Mouse (Mus musculus) kidney, adult 11 months (tissue): ENCODE measurements at regions not wholly inside any gene's neighbourhood (a gene's known extent, or its start where the extent isn't known, plus 50 kb on each side); places are given as distances from the start of the nearest gene placed in this dataset.
"Not testable (repeated sequence)": the region's sequence is repeated elsewhere in the genome, so short reads cannot be mapped to it uniquely, and the experiment has no call there.

Experiments
- DNase-seq: peaks from one replicate; pipeline ENCODE4 v3.0.0; 2022

DNA sequence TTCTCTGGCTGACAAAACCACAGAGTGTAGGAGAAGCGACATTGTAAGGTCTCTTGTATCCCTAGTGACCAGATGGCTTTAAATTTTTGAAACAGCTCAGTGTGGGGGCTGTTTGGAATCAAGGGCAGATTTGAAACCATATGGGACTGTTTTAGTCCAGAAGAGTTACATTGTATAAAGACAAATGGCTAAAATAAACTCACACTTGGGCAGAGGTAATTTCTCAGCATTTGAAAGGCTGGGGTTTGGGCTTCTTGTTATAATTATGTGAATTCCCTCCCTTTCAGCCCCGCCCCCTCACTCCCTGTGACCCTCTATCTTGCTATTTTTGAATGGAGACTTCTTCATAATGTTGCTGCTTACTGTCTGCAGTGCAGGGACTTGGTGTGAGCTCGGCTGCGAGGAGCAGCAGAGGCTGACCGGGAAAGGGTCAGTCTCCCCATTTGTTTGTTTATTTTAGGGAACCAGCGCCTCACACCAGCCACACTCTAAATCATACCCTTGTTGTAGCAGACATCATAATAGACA, 344.0 kb upstream of the Nova1 start:
- no peak for DNase-seq

- no peak for DNase-seq
Observed at GRCm38 (mm10) chr12:47160626-47161025, 341.9 kb upstream of the Nova1 start.

- not testable (repeated sequence) for DNase-seq
Observed at GRCm38 (mm10) chr12:47155916-47156315, 337.2 kb upstream of the Nova1 start.

DNA sequence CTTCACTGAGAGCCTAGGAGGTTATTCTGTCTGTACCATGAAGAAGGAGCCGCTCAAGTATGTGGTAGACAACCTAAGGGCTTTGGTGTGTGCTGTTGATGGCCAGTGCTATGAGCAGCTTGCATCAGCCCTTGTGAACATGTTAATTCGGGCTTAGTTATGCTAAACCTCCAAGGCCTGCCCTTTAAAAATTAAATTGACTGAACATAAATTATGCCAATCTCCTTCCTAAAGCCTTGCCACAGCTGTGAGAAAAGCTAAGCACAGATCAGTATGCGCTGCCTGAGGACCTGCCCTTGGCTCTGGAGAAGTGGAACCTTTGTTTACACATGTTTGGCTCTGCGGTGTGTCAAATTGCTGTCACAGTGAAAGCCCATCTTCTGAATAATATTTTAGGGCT, 321.9 kb upstream of the Nova1 start:
- no peak for DNase-seq

DNA sequence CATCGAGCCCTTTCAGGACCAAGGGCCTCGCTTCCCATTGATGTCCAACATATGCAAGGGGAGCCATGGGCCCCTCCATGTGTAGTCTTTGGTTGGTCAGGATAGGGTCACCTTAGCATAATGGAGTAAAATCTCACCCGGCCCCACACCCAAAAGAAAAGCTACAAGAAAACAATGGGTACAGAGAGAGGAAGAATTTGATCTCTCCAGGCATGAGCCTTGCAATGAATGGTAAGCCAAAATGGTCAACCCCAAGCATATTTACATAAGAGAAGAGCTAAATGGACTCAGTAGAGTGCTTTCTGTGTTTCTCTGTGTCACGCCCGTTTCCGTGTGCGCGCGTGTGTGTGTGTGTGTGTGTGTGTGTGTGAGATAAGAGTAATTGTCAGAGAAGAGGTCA, 311.1 kb upstream of the Nova1 start:
- no peak for DNase-seq

DNA sequence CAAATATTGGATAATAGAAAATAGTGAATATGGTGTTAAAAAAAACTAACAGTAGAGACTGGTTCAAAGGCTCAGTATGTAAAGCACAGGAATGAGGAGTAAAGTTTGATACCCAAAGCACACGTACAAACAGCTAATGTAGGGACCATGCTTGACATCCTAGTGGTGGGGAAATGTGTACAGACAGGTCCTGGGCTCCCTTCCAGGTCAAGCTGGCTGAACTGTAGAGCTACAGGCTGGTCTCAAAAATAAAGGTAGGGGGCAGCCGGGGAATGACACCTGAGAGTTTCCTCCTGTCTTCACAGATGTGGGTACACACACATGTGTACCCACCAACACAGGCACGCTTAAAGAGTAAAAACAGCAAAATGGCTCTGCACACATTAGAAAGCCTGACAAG, 309.9 kb upstream of the Nova1 start:
- no peak for DNase-seq

DNA sequence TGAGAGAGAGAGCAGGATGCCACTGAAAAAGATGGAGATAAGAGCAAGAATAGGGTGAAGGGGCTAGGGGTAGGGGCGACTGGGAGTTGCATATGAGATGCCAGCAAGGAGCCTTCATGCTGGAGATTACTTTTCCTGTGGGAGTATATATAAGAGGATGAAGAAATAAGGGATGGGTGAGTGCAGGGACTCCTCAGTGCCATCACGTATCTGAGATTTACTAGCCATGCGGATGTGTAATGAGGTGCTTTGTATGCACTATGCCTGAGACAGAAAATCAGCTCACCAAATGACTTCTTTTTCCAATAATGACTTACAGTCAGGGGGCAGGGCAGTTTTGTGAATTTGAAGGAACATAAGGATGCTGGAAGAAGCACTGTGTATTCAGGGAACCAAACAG, 302.7 kb upstream of the Nova1 start:
- no peak for DNase-seq

- DNase-seq = no peak
Observed at GRCm38 (mm10) chr12:47117504-47117903, 298.8 kb upstream of the Nova1 start.

DNA sequence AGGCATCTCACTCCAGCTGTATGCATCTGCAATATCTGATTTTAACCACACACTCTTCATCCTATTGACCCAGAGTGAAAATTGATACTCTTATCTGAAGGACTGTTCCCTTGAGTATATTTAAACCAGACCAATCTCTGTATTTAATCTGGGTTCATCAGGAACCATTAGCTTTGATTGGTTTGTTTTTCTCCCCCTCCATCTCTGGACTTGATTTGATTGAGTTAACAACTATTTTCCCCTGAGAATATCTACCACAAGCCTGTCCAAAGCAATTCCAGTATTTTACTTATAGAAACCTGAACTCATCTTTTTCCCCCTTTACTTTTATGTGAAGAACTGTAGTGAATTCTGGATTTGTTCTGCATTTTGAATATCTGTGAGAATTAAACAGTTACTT, 270.5 kb upstream of the Nova1 start:
- no peak for DNase-seq

DNA sequence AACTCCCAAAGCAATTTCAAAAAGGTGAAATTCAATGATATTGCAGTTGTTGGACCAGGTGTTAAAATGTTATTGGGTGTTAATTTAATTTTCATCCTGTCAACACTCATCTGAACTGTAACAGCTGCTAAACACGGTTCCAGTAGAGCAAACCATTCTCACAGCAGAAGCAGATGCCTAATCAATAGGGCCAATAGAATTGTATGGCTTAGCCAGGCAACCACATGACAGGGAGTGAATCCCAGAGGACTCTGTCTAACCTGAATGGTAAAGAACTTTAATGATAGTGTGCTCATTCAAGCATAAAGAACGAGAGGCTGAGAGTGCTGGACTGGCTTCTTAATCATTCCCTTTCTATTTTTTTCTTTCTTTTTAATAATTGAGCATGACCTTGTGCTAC, 256.2 kb upstream of the Nova1 start:
- DNase-seq = no peak

DNA sequence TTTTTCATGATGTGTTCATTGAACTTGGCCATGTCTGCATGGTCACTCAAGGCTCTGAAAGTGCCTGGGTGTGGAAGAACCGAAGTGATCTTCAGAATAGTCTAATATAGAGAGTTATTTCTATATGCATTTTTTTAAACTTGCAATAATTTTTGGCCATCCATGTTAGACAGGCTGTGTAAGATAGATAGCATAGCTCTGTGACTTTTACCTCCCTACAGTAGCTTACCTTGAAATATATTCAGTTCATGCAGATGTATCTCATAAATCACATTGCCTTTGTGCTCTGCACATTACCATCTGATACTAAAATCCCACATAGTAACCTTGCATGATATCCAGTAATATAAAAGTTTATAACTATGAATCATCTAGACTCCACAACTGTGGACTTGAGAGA, 233.7 kb upstream of the Nova1 start:
- no peak for DNase-seq

GRCm38 (mm10) chr12:47020810-47021348, 202.2 kb upstream of the Nova1 start:
- DNase-seq = no peak

DNA sequence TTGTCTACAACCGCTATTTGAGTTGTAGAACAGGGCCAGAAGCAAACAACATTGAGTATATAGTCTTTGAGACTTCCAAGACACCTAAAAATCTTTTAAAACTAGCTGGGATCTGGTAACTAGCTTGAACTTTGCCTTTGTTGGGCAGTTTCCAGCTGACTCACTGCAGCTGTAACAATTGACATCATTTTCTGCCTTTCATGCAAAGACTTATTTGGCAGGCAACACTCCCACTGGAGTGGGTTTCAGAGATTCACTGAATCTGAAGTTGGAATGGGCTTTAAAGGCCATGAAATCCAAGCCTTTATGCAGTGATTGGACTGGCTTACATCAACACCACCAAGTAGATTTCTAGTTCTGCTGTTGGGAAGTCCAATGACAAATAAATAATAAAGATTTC, 173.6 kb upstream of the Nova1 start:
- DNase-seq = no peak

DNA sequence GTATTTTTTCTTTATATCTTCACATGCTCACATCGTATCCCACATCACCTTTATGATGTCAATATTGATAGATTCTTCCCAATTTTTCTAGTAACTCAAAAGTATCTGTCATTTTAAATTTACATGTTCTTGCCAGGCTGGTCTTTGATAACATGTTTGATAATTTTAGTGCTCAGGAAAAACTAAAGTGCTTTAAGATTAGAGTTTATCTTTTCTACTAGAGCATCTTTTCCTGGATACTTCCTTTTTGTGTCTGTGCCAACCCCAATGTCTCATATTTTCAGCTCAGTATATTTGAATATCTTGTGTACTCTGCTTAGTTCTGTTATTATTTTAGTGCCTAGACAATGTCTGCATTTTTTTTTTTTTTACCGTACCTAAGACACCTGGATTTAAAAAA, 170.2 kb upstream of the Nova1 start:
- DNase-seq = no peak

GRCm38 (mm10) chr12:46950223-46950779, 131.6 kb upstream of the Nova1 start:
- no peak for DNase-seq

- DNase-seq = no peak
Observed at GRCm38 (mm10) chr12:46945707-46946106, 127.0 kb upstream of the Nova1 start.

GRCm38 (mm10) chr12:46931086-46931485, 112.4 kb upstream of the Nova1 start:
- DNase-seq = no peak

- no peak for DNase-seq
Observed at GRCm38 (mm10) chr12:46917286-46917685, 98.6 kb upstream of the Nova1 start.

DNA sequence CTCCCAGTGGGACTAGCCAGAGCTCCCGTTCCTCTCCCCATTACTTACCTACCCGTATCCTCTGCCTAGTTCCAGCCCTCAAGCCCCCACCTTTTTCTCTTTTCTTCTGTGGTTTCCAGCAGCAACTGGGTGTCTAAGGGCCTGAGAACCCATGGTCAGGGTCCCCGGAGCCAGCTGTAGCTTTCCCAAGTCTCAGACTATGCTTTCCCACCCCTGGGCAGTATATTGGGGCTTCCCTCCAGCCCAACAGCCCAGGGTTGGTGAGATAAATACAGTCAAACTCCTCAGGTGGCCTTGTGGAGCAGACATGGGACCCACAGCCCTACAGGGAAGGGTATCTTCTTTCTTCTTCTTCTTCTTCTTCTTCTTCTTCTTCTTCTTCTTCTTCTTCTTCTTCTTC, 59.4 kb upstream of the Nova1 start:
- no peak for DNase-seq

DNA sequence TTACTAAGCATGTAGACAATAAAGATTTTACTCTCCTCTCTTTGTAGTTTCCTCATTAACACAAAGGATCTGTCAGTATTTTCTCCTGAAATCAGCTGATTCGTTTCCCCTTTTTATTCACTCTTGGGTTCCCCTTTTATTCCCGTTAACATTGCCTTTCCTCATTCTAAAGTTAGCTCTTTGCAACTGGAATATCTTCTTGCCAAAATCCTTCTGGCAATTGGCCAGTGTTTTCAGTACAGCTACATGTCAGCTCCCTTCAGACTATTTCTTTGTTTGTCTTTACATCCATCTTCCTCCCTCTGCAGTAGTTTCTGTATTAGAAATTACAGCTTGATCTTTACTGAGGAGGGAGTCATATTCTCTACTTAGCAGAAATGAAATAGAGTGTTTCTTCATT, 51.4 kb upstream of the Nova1 start:
- DNase-seq = no peak
